In genomic region chr6:118827560-118827959, GRCm38 (mm10) we compare ENCODE assay signal across 11 mouse cellular contexts.
DNase-seq lines count a peak whose midpoint lies in the region; ATAC-seq and TF ChIP-seq lines count a peak whose summit lies in the region.
"Had no signal": no experiment of that assay in that cellular context is flagged by ENCODE, and none has a peak within 500 bp of the region (broad histone marks: within the 10 kb centered on the region; RNA-seq: fewer than 3 reads in every experiment).

No protein-coding gene starts in this region.

- H3K9ac ChIP-seq in intestine, embryonic 15.5 days = no peak overlapping the region
- H3K9ac ChIP-seq in intestine, postnatal 0 days (ENCODE audit: low read depth, low read length) = no peak overlapping the region
- H3K9ac ChIP-seq in embryonic facial prominence, embryonic 11.5 days (replicated peaks; ENCODE audit: low read length) = 0 out of 2 replicates have a peak overlapping the region, but pooled peaks have one; percentile 18
- no peak overlapping the region for H3K9ac ChIP-seq in hindbrain, postnatal 0 days (replicated peaks; ENCODE audit: low read length)
- H3K9ac ChIP-seq in neural tube, embryonic 14.5 days (replicated peaks; ENCODE audit: low read depth, low read length) = no peak overlapping the region

- H3K9me3 ChIP-seq in intestine, embryonic 15.5 days = no peaks in the 10 kb centered on the region
- no peaks in the 10 kb centered on the region for H3K9me3 ChIP-seq in intestine, postnatal 0 days (ENCODE audit: control insufficient read depth)
- H3K9me3 ChIP-seq in embryonic facial prominence, embryonic 11.5 days (replicated peaks; ENCODE audit: control insufficient read depth, low read length) = no peaks in the 10 kb centered on the region
- no peaks in the 10 kb centered on the region for H3K9me3 ChIP-seq in hindbrain, postnatal 0 days (ENCODE audit: low read length)
- no peaks in the 10 kb centered on the region for H3K9me3 ChIP-seq in neural tube, embryonic 14.5 days (ENCODE audit: control insufficient read depth, low read length)

- H3K27me3 ChIP-seq in intestine, embryonic 15.5 days (replicated peaks) = no peaks in the 10 kb centered on the region
- H3K27me3 ChIP-seq in intestine, postnatal 0 days (replicated peaks; ENCODE audit: control insufficient read depth, insufficient read depth, low read length) = no peaks in the 10 kb centered on the region
- H3K27me3 ChIP-seq in embryonic facial prominence, embryonic 11.5 days (ENCODE audit: control insufficient read depth, insufficient read depth, low read length) = no peaks in the 10 kb centered on the region
- no peaks in the 10 kb centered on the region for H3K27me3 ChIP-seq in hindbrain, postnatal 0 days (ENCODE audit: insufficient read depth, low read length)
- no peaks in the 10 kb centered on the region for H3K27me3 ChIP-seq in neural tube, embryonic 14.5 days (ENCODE audit: control insufficient read depth, insufficient read depth, low read length)

- no peak for DNase-seq in embryonic facial prominence, embryonic 11.5 days (ENCODE audit: low spot score)
- DNase-seq in hindbrain, postnatal 0 days (ENCODE audit: low spot score) = peak; percentile 31
- DNase-seq in thymus, postnatal 0 days (ENCODE audit: low spot score) = no peak
- no peak for DNase-seq in gastrocnemius, postnatal 10 days
- no peak for DNase-seq in gastrocnemius, postnatal 25 days
- DNase-seq: adrenal gland, postnatal 36 days; kidney, postnatal 25 days; lung, postnatal 36 days had no signal

- H3K4me2 ChIP-seq in intestine, embryonic 15.5 days (replicated peaks) = no peak overlapping the region
- H3K4me2 ChIP-seq in intestine, postnatal 0 days (replicated peaks; ENCODE audit: low read depth) = no peak overlapping the region
- no peak overlapping the region for H3K4me2 ChIP-seq in embryonic facial prominence, embryonic 11.5 days (ENCODE audit: low read depth, low read length)
- H3K4me2 ChIP-seq in hindbrain, postnatal 0 days (ENCODE audit: low read depth, low read length) = no peak overlapping the region
- H3K4me2 ChIP-seq in neural tube, embryonic 14.5 days (ENCODE audit: low read depth, low read length) = no peak overlapping the region

- H3K4me1 ChIP-seq in intestine, embryonic 15.5 days (replicated peaks) = 0 out of 2 replicates have a peak, but pooled peaks cover 4% of the 10 kb centered on the region
- no peaks in the 10 kb centered on the region for H3K4me1 ChIP-seq in intestine, postnatal 0 days (replicated peaks; ENCODE audit: control insufficient read depth, insufficient read depth, low read length)
- H3K4me1 ChIP-seq in embryonic facial prominence, embryonic 11.5 days (ENCODE audit: control insufficient read depth, insufficient read depth, low read length) = peaks cover 4% of the 10 kb centered on the region; the same call in 1 of the 2 replicates
- 0 out of 2 replicates have a peak, but pooled peaks cover 12% of the 10 kb centered on the region for H3K4me1 ChIP-seq in hindbrain, postnatal 0 days (ENCODE audit: insufficient read depth, low read length)
- no peaks in the 10 kb centered on the region for H3K4me1 ChIP-seq in neural tube, embryonic 14.5 days (ENCODE audit: control insufficient read depth, insufficient read depth, low read length)

- no peak overlapping the region for H3K4me3 ChIP-seq in intestine, embryonic 15.5 days (replicated peaks)
- no peak overlapping the region for H3K4me3 ChIP-seq in intestine, postnatal 0 days (ENCODE audit: low read depth, low read length)
- no peak overlapping the region for H3K4me3 ChIP-seq in embryonic facial prominence, embryonic 11.5 days (ENCODE audit: low read depth, low read length)
- no peak overlapping the region for H3K4me3 ChIP-seq in hindbrain, postnatal 0 days (ENCODE audit: low read length)
- H3K4me3 ChIP-seq in neural tube, embryonic 14.5 days (ENCODE audit: low read depth, low read length) = no peak overlapping the region

- TF ChIP-seq CTCF in intestine, postnatal 0 days (IDR thresholded peaks at IDR 0.05; ENCODE audit: low read depth) = no peak
- no peak for TF ChIP-seq CTCF in hindbrain, postnatal 0 days (IDR thresholded peaks at IDR 0.05; ENCODE audit: low read depth)

- WGBS in intestine, embryonic 15.5 days = 67% methylated on average over 8 of the region's 8 CpGs
- 69% methylated on average over 8 of the region's 8 CpGs for WGBS in intestine, postnatal 0 days
- 45% methylated on average over 8 of the region's 8 CpGs for WGBS in embryonic facial prominence, embryonic 11.5 days
- WGBS in hindbrain, postnatal 0 days = 14% methylated on average over 8 of the region's 8 CpGs
- WGBS in neural tube, embryonic 14.5 days = 18% methylated on average over 8 of the region's 8 CpGs

- H3K27ac ChIP-seq in intestine, embryonic 15.5 days = 0 out of 2 replicates have a peak overlapping the region, but pooled peaks have one; percentile 9
- H3K27ac ChIP-seq in intestine, postnatal 0 days (ENCODE audit: low read depth, low read length) = no peak overlapping the region
- no peak overlapping the region for H3K27ac ChIP-seq in embryonic facial prominence, embryonic 11.5 days (replicated peaks; ENCODE audit: low read depth, low read length)
- H3K27ac ChIP-seq in hindbrain, postnatal 0 days = peak overlapping the region; percentile 58
- H3K27ac ChIP-seq in neural tube, embryonic 14.5 days (ENCODE audit: low read depth, low read length) = peak overlapping the region; percentile 17; the same call in 1 of the 2 replicates

- no peak for ATAC-seq in intestine, embryonic 15.5 days
- ATAC-seq in intestine, postnatal 0 days = no peak
- ATAC-seq in embryonic facial prominence, embryonic 11.5 days (replicated peaks; ENCODE audit: insufficient number of reproducible peaks, low FRiP score, low TSS enrichment, low read depth) = 0 out of 2 replicates have a peak, but pooled peaks have one; percentile 65
- ATAC-seq in hindbrain, postnatal 0 days = peak; percentile 79
- ATAC-seq in neural tube, embryonic 14.5 days (ENCODE audit: low read depth) = peak; percentile 51

- H3K36me3 ChIP-seq in intestine, embryonic 15.5 days = no peaks in the 10 kb centered on the region
- H3K36me3 ChIP-seq in intestine, postnatal 0 days (ENCODE audit: control insufficient read depth, insufficient read depth) = no peaks in the 10 kb centered on the region
- H3K36me3 ChIP-seq in embryonic facial prominence, embryonic 11.5 days (replicated peaks; ENCODE audit: control insufficient read depth, insufficient read depth, low read depth, low read length) = no peaks in the 10 kb centered on the region
- H3K36me3 ChIP-seq in hindbrain, postnatal 0 days (ENCODE audit: insufficient read depth, low read length) = no peaks in the 10 kb centered on the region
- H3K36me3 ChIP-seq in neural tube, embryonic 14.5 days (ENCODE audit: control insufficient read depth, insufficient read depth, low read length) = no peaks in the 10 kb centered on the region

Comparison
In these comparisons a context has a peak if more than half of its experiments do, and no peak if none do; other contexts are left out.
1. H3K27ac ChIP-seq: peak in intestine, embryonic 15.5 days (single experiment), hindbrain, postnatal 0 days (single experiment) and neural tube, embryonic 14.5 days (single experiment); none in intestine, postnatal 0 days (single experiment) and embryonic facial prominence, embryonic 11.5 days (single experiment).
2. ATAC-seq: peak in embryonic facial prominence, embryonic 11.5 days (single experiment), hindbrain, postnatal 0 days (single experiment) and neural tube, embryonic 14.5 days (single experiment); none in intestine, embryonic 15.5 days (single experiment) and intestine, postnatal 0 days (single experiment).